Mouse (Mus musculus) adipose tissue, adult 10 weeks (tissue): Measurements from ENCODE around the gene Ttc30b. TPM values are rescaled to one million over a fixed set of nuclear protein-coding genes. Genes with fewer than 3 reads are reported as not detected.

Experiments used
- polyA plus RNA-seq: library from polyadenylated mRNA; stranded (reverse); fragments of 350-450 nt; fragmentation: Illumina TruSeq; extraction: RNeasy Lipid Tissue Mini Kit (QIAGEN cat#74804); gene quantifications from one replicate; pipeline ENCODE4 v1.2.3, GENCODE M21; 2014; ENCODE audit warnings: low read depth, low replicate concordance

Ttc30b gene
- 11.7 TPM for polyA plus RNA-seq

DNA sequence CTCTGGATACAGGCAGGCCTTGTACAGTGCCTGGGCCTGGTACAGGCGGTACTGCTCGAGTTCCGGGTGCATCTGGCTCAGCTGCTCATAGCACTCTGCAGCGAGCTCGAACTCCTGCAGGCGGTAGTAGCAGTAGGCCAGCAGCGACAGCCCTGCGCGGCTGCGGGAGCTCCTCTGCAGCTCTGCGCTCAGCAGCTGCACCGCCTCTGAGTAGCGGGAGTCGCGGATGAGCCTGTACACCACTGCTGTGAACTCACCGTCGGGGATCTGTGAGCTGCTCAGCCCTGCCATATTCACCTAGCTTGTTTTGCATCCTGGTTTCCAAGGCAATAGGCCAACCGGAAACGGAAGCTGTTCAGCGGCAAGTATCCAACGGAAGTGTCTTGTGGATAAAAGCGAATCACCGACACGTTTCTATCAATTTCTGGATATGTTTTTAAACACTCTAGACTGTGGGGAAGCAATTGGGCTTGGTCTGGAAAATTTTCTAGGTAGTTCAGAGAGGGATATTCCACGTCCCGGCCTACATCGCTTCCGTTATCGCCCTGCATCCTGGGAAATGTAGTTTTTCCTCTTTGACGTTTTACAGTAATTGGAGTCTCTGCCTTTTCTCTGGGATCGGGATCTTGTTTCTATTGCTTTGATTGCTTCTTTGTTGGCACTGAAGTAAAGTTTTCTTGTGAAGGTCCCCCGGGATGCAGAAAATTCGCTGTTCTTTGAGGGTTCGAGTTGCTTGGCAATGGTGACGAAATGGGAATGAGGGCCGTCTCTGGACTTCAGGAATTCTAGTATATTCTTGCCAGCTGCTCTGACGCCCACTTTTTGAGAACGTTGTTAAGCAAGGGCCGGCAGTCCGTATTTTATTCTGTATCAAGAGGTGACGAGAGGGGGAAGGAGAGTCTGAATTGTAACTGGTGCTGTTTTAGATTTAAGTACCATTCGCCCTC lies at the start of gene Ttc30b:
Ttc30b (minus strand) TSS at position 469 of the 947 bp plus-strand sequence.

DNA sequence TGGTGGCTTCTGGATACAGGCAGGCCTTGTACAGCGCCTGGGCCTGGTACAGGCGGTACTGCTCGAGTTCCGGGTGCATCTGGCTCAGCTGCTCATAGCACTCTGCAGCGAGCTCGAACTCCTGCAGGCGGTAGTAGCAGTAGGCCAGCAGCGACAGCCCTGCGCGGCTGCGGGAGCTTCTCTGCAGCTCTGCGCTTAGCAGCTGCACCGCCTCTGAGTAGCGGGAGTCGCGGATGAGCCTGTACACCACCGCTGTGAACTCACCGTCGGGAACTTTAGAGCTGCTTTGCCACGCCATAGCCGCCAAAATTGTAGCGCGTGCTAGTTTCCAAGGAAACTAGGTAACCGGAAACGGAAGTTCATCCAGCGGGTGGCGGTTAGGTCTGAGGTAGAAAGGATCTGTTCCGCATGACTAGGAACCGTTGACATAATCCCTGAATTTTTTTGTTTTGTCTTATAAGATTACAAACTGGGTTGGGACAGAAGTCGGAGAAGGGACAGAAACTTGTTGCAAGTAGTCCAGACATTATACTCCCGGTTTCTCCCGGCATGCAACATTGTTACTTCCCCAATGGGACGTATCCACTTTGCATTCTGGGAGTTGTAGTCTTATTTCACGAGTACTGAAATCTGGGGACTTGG lies 43.2 kb upstream of the Ttc30b start, which contains the start of gene Ttc30a1:
Ttc30a1 (minus strand) TSS at position 528 of the 642 bp plus-strand sequence.

DNA sequence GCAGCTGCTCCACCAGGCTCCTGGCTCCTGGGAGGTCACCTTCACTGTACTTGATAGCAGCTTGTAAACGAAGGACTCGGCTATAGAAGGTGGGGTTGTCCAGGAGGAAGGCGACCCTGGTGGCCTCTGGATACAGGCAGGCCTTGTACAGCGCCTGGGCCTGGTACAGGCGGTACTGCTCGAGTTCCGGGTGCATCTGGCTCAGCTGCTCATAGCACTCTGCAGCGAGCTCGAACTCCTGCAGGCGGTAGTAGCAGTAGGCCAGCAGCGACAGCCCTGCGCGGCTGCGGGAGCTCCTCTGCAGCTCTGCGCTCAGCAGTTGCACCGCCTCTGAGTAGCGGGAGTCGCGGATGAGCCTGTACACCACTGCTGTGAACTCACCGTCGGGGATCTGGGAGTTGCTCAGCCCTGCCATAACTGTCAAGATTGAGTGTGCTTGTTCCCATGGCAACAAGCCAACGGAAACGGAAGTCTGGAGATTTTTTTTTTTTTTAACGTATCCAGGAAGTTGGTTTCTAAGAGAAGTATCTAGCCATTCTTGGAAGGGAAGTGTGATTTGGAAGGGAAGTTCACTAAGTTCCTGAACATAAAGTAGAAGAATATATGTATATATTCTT lies 39.5 kb upstream of the Ttc30b start, which contains the start of gene Ttc30a2:
Ttc30a2 (minus strand) TSS at position 419 of the 617 bp plus-strand sequence.

Other genes with a start within 250 kb of the Ttc30b start
- 65.3 TPM for gene Nfe2l2, start 233.9 kb downstream of the Ttc30b start, polyA plus RNA-seq
- gene Agps, start 106.4 kb downstream of the Ttc30b start, polyA plus RNA-seq, result 10.9 TPM
- gene Ttc30a2, start 39.6 kb upstream of the Ttc30b start, polyA plus RNA-seq, result 2.2 TPM
- 4.4 TPM for gene Ttc30a1, start 43.4 kb upstream of the Ttc30b start, polyA plus RNA-seq